Mouse (Mus musculus) right cerebral cortex, postnatal 4 days (tissue): Measurements from ENCODE around the gene Txn2.
"Not testable (repeated sequence)": the region's sequence is repeated elsewhere in the genome, so short reads cannot be mapped to it uniquely, and the experiment has no call there.

Experiments
- DNase-seq: peaks from one replicate; pipeline ENCODE4 v3.0.0-alpha.2; 2022

Gene Txn2

GRCm38 (mm10) chr15:77874807-77875206 is 54.0 kb downstream of the Txn2 start:
- DNase-seq: no peak

GRCm38 (mm10) chr15:77874310-77874709 is 54.5 kb downstream of the Txn2 start:
- DNase-seq: no peak

GRCm38 (mm10) chr15:77873564-77873963 is 55.2 kb downstream of the Txn2 start:
- DNase-seq: no peak

- no peak for DNase-seq
Measured at GRCm38 (mm10) chr15:77872996-77873395, 55.8 kb downstream of the Txn2 start.

GRCm38 (mm10) chr15:77868340-77868739 is 60.5 kb downstream of the Txn2 start:
- no peak for DNase-seq

GRCm38 (mm10) chr15:77867231-77867968 is 61.4 kb downstream of the Txn2 start:
- DNase-seq: not testable (repeated sequence)

- DNase-seq: no peak
Measured at GRCm38 (mm10) chr15:77866583-77867220, 62.1 kb downstream of the Txn2 start.
